Mouse (Mus musculus) MEL (cell line): ENCODE data around the gene Tsc22d1.

Experiments
- CTCF ChIP-seq, 3 experiments: IDR thresholded peaks in 2 of 3; conservative IDR thresholded peaks in 1 of 3; 2 replicates each; pipeline ENCODE4 v1.5.1; 2011 to 2012; ENCODE audit warnings: low read length in 3 of 3, low read depth in 2 of 3, mild to moderate bottlenecking in 2 of 3, improper control_type of control experiment in 1 of 3, inconsistent platforms in 1 of 3, mixed read lengths in 1 of 3, moderate library complexity in 1 of 3; ENCODE audit not compliant: control insufficient read depth in 1 of 3, insufficient read depth in 1 of 3, poor library complexity in 1 of 3, severe bottlenecking in 1 of 3
- ELF1 ChIP-seq: IDR thresholded peaks from 2 replicates; pipeline ENCODE4 v1.6.1; 2014; ENCODE audit warnings: low read depth, mild to moderate bottlenecking, inconsistent platforms, low read length, improper control_type of control experiment, moderate library complexity
- EP300 ChIP-seq, 2 experiments: IDR thresholded peaks; 2 replicates each; pipeline ENCODE4 v1.6.1; 2011; ENCODE audit warnings: improper control_type of control experiment in 2 of 2, low read length in 2 of 2, low read depth in 1 of 2, mild to moderate bottlenecking in 1 of 2
- ETS1 ChIP-seq: IDR thresholded peaks from 2 replicates; pipeline ENCODE4 v1.6.1; 2012; ENCODE audit warnings: low read depth, mild to moderate bottlenecking, inconsistent platforms, low read length, improper control_type of control experiment, moderate library complexity
- HCFC1 ChIP-seq: IDR thresholded peaks from 2 replicates; pipeline ENCODE4 v1.6.1; 2012; ENCODE audit warnings: low read depth, mild to moderate bottlenecking, inconsistent platforms, low read length, improper control_type of control experiment, moderate library complexity
- MAX ChIP-seq: IDR thresholded peaks from 2 replicates; pipeline ENCODE4 v1.6.1; 2011; ENCODE audit warnings: low read length, improper control_type of control experiment
- MAZ ChIP-seq: IDR thresholded peaks from 2 replicates; pipeline ENCODE4 v1.6.1; 2012; ENCODE audit warnings: low read depth, mild to moderate bottlenecking, inconsistent platforms, low read length, improper control_type of control experiment
- MYC ChIP-seq: IDR thresholded peaks from 2 replicates; pipeline ENCODE4 v1.6.1; 2011; ENCODE audit warnings: low read depth, mild to moderate bottlenecking, low read length, improper control_type of control experiment, moderate library complexity
- NRF1 ChIP-seq: IDR thresholded peaks from 2 replicates; pipeline ENCODE4 v1.6.1; 2014; ENCODE audit warnings: low read depth, mild to moderate bottlenecking, inconsistent platforms, low read length, improper control_type of control experiment, moderate library complexity; ENCODE audit not compliant: poor library complexity, insufficient read depth, severe bottlenecking
- POLR2A ChIP-seq, 2 experiments: IDR thresholded peaks; 2 replicates each; pipeline ENCODE4 v1.6.1; 2011 to 2012; ENCODE audit warnings: low read length in 2 of 2, mild to moderate bottlenecking in 2 of 2, control low read depth in 1 of 2, improper control_type of control experiment in 1 of 2, low read depth in 1 of 2, moderate library complexity in 1 of 2; ENCODE audit not compliant: control insufficient read depth in 1 of 2, insufficient read depth in 1 of 2, poor library complexity in 1 of 2
- TAL1 ChIP-seq: IDR thresholded peaks from 2 replicates; pipeline ENCODE4 v1.6.1; 2012; ENCODE audit warnings: mild to moderate bottlenecking, inconsistent platforms, low read length, moderate library complexity, mixed read lengths
- ZC3H11A ChIP-seq: IDR thresholded peaks from 2 replicates; pipeline ENCODE4 v1.6.1; 2012; ENCODE audit warnings: low read depth, mild to moderate bottlenecking, inconsistent platforms, low read length, improper control_type of control experiment
- ZMIZ1 ChIP-seq: IDR thresholded peaks from 2 replicates; pipeline ENCODE4 v1.6.1; 2012; ENCODE audit warnings: low read depth, mild to moderate bottlenecking, inconsistent platforms, low read length, improper control_type of control experiment, moderate library complexity
- ZNF384 ChIP-seq: IDR thresholded peaks from 2 replicates; pipeline ENCODE4 v1.6.1; 2012; ENCODE audit warnings: low read depth, mild to moderate bottlenecking, inconsistent platforms, low read length, improper control_type of control experiment

DNA sequence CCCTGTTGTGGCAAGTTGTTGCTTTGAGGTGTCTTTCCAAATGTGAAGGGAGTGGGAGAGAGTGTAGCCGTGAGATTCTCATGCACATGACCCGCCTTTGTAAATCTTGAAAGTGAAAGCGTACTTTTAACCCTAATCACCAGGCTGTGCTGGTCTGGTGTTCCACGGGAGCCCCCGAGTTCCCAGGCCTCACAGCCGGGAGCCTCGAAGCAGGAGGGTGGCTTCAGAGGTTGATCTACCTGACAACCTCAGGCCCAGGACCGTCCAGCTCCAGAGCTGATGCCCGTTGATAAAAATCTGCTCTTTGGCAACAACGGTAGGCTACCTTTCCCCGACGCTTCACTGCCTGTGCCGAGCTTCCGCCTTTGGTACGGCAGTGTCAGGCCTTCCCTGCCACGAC is 72.8 kb downstream of the Tsc22d1 start:
- TF ChIP-seq HCFC1 (no peak), TAL1 (no peak), ETS1 (no peak), EP300 (IDR thresholded peaks at IDR 0.05; ENCODE audit: low read depth in 1 of 2, low read length in 2 of 2) (no peak), POLR2A (IDR thresholded peaks at IDR 0.05; ENCODE audit: control insufficient read depth in 1 of 2, insufficient read depth in 1 of 2, low read depth in 1 of 2, low read length in 2 of 2, poor library complexity in 1 of 2) (no peak), NRF1 (no peak), CTCF (IDR thresholded peaks at IDR 0.05 in 2 of 3, conservative IDR thresholded peaks at IDR 0.05 in 1 of 3; ENCODE audit: control insufficient read depth in 1 of 3, insufficient read depth in 1 of 3, low read depth in 2 of 3, low read length in 3 of 3, poor library complexity in 1 of 3, severe bottlenecking in 1 of 3) (no peak), MAX (no peak), ELF1 (no peak), ZMIZ1 (no peak), ZNF384 (no peak), MYC (no peak), ZC3H11A (no peak), MAZ (no peak)
